Mouse (Mus musculus) heart, embryonic 10.5 days (tissue): ENCODE data around the gene 9530068E07Rik. TPM values are rescaled to one million over a fixed set of nuclear protein-coding genes. Genes with fewer than 3 reads are reported as not detected.
"Not testable (repeated sequence)": the region's sequence is repeated elsewhere in the genome, so short reads cannot be mapped to it uniquely, and the experiment has no call there.

Experiments
- DNase-seq: peaks from one replicate; pipeline ENCODE4 v3.0.0-alpha.2; 2017; ENCODE audit warnings: low spot score
- H3K27ac ChIP-seq: fragments of 300-500 bp; sonication (generic); 2 replicates; pipeline ENCODE4 v1.5.1; 2016; ENCODE audit warnings: mild to moderate bottlenecking
- H3K27me3 ChIP-seq: fragments of 300-500 bp; sonication (generic); 2 replicates; pipeline ENCODE4 v1.6.1; 2016; ENCODE audit warnings: mild to moderate bottlenecking; ENCODE audit not compliant: poor library complexity, insufficient read depth, severe bottlenecking
- H3K36me3 ChIP-seq: fragments of 300-500 bp; sonication (generic); 2 replicates; pipeline ENCODE4 v1.6.1; 2016; ENCODE audit warnings: mild to moderate bottlenecking, moderate library complexity
- H3K4me1 ChIP-seq: fragments of 300-500 bp; sonication (generic); 2 replicates; pipeline ENCODE4 v1.6.1; 2016; ENCODE audit warnings: mild to moderate bottlenecking
- H3K4me3 ChIP-seq: fragments of 300-500 bp; sonication (generic); 2 replicates; pipeline ENCODE4 v1.5.1; 2016; ENCODE audit warnings: mild to moderate bottlenecking, moderate library complexity
- H3K9me3 ChIP-seq: fragments of 300-500 bp; sonication (generic); 2 replicates; pipeline ENCODE4 v1.6.1; 2016; ENCODE audit warnings: mild to moderate bottlenecking, moderate library complexity
- WGBS: fragments of 180-500 bp; shearing (Covaris S2); methylation state at CpG from one replicate; pipeline ENCODE4 v1.1.7; 2016; 5-methylcytosine and 5-hydroxymethylcytosine counted together
- polyA plus RNA-seq: library from polyadenylated mRNA; unstranded; fragments of >200 nt; fragmentation: Nextera tagmentation; extraction: Ambion mirVana; gene quantifications from 2 replicates; pipeline ENCODE4 v1.2.1, GENCODE M21; 2016

9530068E07Rik gene
- 201 and 225 TPM in 2 replicates for polyA plus RNA-seq

DNA sequence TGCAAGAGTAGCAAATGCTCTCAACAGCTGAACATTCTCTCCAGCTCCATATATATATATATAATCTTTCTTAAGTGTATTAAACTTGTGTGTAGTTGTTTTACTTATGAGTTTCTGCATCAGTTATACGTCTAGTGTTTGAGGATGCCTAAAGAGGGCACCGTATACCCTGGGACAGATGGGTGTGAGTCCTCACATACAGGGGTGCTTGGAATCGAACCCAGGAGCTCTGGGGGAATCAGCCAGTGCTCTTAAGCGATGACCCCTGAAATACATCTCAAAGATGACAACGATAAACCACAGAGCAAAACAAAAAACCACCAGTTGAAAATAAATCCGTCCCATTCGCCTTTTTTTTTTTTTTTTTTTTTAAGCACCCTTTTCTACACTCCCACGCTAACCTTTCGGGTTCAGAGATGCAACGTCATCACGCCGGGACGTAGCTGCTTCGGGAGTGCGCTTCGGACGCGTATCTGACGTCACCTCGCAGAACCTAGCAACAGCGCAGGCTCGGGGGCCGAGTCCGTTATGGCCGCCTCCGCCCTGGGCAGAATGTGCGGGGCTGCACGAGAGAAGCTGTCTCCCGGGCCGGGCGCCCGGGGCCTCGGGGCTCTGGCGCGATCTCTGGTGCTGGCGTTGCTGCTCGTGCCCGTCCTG lies at the start of gene 9530068E07Rik:
TSS of gene 9530068E07Rik (plus strand) at position 489 of the 657 bp plus-strand sequence.
- H3K27me3 ChIP-seq, result no peaks in the 10 kb centered on the region
- peak within 1 kb of the TSS; percentile 99 for H3K27ac ChIP-seq
- 2% methylated on average over 38 of the region's 38 CpGs for WGBS
- peaks cover 23% of the 10 kb centered on the region for H3K4me1 ChIP-seq
- H3K36me3 ChIP-seq, result peaks cover 12% of the 10 kb centered on the region
- peak; percentile 97 for DNase-seq
- H3K4me3 ChIP-seq, result peak within 1 kb of the TSS; percentile 99
- H3K9me3 ChIP-seq, result no peaks in the 10 kb centered on the region

GRCm38 (mm10) chr11:52346635-52347005 lies 49.6 kb upstream of the 9530068E07Rik start:
- 3% methylated on average over 12 of the region's 12 CpGs for WGBS
- H3K27me3 ChIP-seq, result no peaks in the 10 kb centered on the region
- H3K36me3 ChIP-seq, result no peaks in the 10 kb centered on the region
- H3K4me1 ChIP-seq, result peaks cover 25% of the 10 kb centered on the region
- H3K4me3 ChIP-seq, result peak overlapping the region; percentile 52
- no peaks in the 10 kb centered on the region for H3K9me3 ChIP-seq
- H3K27ac ChIP-seq, result peak overlapping the region; percentile 79
- DNase-seq, result peak; percentile 89

- no peak for DNase-seq
- Histone ChIP-seq H3K27ac (no peak overlapping the region), H3K4me3 (no peak overlapping the region), H3K36me3 (no peaks in the 10 kb centered on the region), H3K4me1 (peaks cover 29% of the 10 kb centered on the region), H3K9me3 (no peaks in the 10 kb centered on the region), H3K27me3 (no peaks in the 10 kb centered on the region)
- WGBS, result 83% methylated on average over 4 of the region's 4 CpGs
These were observed 48.1 kb upstream of the 9530068E07Rik start for GRCm38 (mm10) chr11:52348156-52348555.

DNA sequence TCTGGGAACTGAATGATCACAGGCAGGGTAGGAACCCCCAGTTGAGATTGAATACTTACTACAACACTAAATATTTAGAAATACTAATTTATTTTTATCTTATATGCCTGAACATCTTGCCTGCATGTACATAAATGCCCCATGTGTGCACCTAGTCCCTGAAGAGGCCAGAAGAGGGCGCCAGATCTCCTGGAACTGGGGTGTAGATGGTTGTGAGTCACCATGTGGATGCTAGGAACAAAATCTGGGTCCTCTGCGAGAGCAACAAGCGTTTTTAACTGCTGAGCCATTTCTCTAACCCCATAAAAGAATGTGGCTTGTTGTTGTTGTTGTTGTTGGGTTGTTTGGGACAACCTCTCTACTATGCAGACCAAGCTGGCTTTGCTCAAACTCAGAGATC lies 47.5 kb upstream of the 9530068E07Rik start:
- WGBS, result 62% methylated on average over 3 of the region's 3 CpGs

GRCm38 (mm10) chr11:52350924-52351323 lies 45.3 kb upstream of the 9530068E07Rik start:
- no peaks in the 10 kb centered on the region for H3K9me3 ChIP-seq
- H3K27me3 ChIP-seq, result no peaks in the 10 kb centered on the region
- no peak overlapping the region for H3K4me3 ChIP-seq
- H3K36me3 ChIP-seq, result no peaks in the 10 kb centered on the region
- WGBS, result under 1% methylated on average over 9 of the region's 9 CpGs
- H3K27ac ChIP-seq, result peak overlapping the region; percentile 6; the same call in 1 of the 2 replicates
- H3K4me1 ChIP-seq, result peaks cover 25% of the 10 kb centered on the region
- peak; percentile 85 for DNase-seq

More for the DNA sequence above, 47.5 kb upstream of the 9530068E07Rik start:
- Histone ChIP-seq H3K4me1 (peaks cover 29% of the 10 kb centered on the region), H3K27me3 (no peaks in the 10 kb centered on the region), H3K36me3 (no peaks in the 10 kb centered on the region), H3K9me3 (no peaks in the 10 kb centered on the region), H3K27ac (no peak overlapping the region), H3K4me3 (no peak overlapping the region)
- DNase-seq, result no peak

GRCm38 (mm10) chr11:52352271-52352670 lies 44.0 kb upstream of the 9530068E07Rik start:
- H3K27ac ChIP-seq, result no peak overlapping the region
- DNase-seq, result no peak
- H3K36me3 ChIP-seq, result no peaks in the 10 kb centered on the region
- H3K27me3 ChIP-seq, result no peaks in the 10 kb centered on the region
- 90% methylated on average over 3 of the region's 3 CpGs for WGBS
- peaks cover 18% of the 10 kb centered on the region for H3K4me1 ChIP-seq
- no peak overlapping the region for H3K4me3 ChIP-seq
- H3K9me3 ChIP-seq, result no peaks in the 10 kb centered on the region

GRCm38 (mm10) chr11:52354644-52355043 lies 41.6 kb upstream of the 9530068E07Rik start:
- WGBS, result 78% methylated on average over 5 of the region's 5 CpGs
- no peak for DNase-seq

GRCm38 (mm10) chr11:52355601-52356000 lies 40.6 kb upstream of the 9530068E07Rik start:
- Histone ChIP-seq H3K27ac (no peak overlapping the region), H3K36me3 (no peaks in the 10 kb centered on the region)
- 72% methylated on average over 1 of the region's 1 CpGs for WGBS

More at GRCm38 (mm10) chr11:52354644-52355043, 41.6 kb upstream of the 9530068E07Rik start:
- Histone ChIP-seq H3K9me3 (no peaks in the 10 kb centered on the region), H3K4me1 (peaks cover 19% of the 10 kb centered on the region), H3K36me3 (no peaks in the 10 kb centered on the region), H3K27ac (no peak overlapping the region), H3K4me3 (no peak overlapping the region), H3K27me3 (no peaks in the 10 kb centered on the region)

DNA sequence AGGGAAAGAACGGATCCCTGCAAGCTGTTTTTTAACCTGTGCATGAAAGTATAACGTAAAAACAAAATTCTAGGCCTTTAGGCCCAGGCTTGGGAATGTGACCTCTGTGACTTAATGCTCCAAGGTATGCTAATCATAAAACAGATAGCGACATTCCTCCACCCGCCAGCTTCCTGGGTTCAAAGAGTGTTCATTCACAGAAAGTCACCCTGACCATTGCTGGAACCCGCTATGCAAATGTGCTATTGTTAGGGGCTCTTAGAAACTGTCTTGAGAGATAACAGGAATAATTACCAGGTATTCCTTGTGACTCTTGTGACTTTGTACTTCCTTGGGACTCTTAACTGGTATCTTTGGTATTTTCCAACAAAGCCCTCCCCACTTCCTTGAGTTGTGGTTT lies 39.1 kb upstream of the 9530068E07Rik start:
- WGBS, result 89% methylated on average over 5 of the region's 5 CpGs
- not testable (repeated sequence) for H3K9me3 ChIP-seq

More at GRCm38 (mm10) chr11:52355601-52356000, 40.6 kb upstream of the 9530068E07Rik start:
- H3K9me3 ChIP-seq, result no peaks in the 10 kb centered on the region
- H3K4me3 ChIP-seq, result no peak overlapping the region
- DNase-seq, result no peak
- H3K27me3 ChIP-seq, result no peaks in the 10 kb centered on the region
- H3K4me1 ChIP-seq, result peaks cover 26% of the 10 kb centered on the region

DNA sequence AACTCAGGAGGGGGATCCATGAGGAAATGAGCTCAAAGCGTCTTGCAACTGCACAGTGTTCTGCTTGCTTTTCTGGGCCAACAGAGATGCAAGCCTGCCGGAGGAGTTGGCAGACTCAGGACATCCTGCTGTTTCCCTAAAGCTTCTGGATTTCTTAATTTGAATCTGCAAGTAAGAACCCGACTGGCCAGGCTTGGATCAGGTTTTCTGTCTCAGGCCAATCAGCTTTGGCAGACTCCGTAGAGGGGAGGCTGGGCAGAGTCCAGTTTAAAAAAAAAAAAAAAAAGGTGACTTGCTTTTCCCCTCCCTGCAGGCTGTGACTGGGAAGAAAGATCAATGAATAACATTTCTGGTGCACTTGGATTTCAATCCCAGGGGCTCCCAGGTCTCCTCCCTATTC lies 37.7 kb upstream of the 9530068E07Rik start:
- Histone ChIP-seq H3K4me1 (peaks cover 24% of the 10 kb centered on the region), H3K4me3 (no peak overlapping the region), H3K9me3 (no peaks in the 10 kb centered on the region), H3K27me3 (no peaks in the 10 kb centered on the region), H3K36me3 (peaks cover 4% of the 10 kb centered on the region; the same call in 1 of the 2 replicates), H3K27ac (no peak overlapping the region)
- WGBS, result 46% methylated on average over 4 of the region's 4 CpGs
- no peak for DNase-seq

More for the DNA sequence above, 39.1 kb upstream of the 9530068E07Rik start:
- H3K36me3 ChIP-seq, DNase-seq, H3K27ac ChIP-seq, H3K4me3 ChIP-seq, H3K27me3 ChIP-seq: not testable (repeated sequence)
- peaks cover 13% of the 10 kb centered on the region for H3K4me1 ChIP-seq

GRCm38 (mm10) chr11:52359686-52360470 lies 36.4 kb upstream of the 9530068E07Rik start:
- peak; percentile 81 for DNase-seq
- peak overlapping the region; percentile 98 for H3K4me3 ChIP-seq
- H3K27ac ChIP-seq, result peak overlapping the region; percentile 99
- no peaks in the 10 kb centered on the region for H3K27me3 ChIP-seq
- WGBS, result 9% methylated on average over 22 of the region's 22 CpGs
- no peaks in the 10 kb centered on the region for H3K9me3 ChIP-seq
- H3K36me3 ChIP-seq, result peaks cover 4% of the 10 kb centered on the region; the same call in 1 of the 2 replicates
- H3K4me1 ChIP-seq, result peaks cover 38% of the 10 kb centered on the region

- peak within 1 kb of the TSS; percentile 98 for H3K4me3 ChIP-seq
- peak within 1 kb of the TSS; percentile 99 for H3K27ac ChIP-seq
- WGBS, result under 1% methylated on average over 84 of the region's 84 CpGs
- H3K36me3 ChIP-seq, result peaks cover 4% of the 10 kb centered on the region; the same call in 1 of the 2 replicates
- no peaks in the 10 kb centered on the region for H3K9me3 ChIP-seq
- peak; percentile 95 for DNase-seq
- no peaks in the 10 kb centered on the region for H3K27me3 ChIP-seq
- peaks cover 46% of the 10 kb centered on the region for H3K4me1 ChIP-seq
These were observed 35.6 kb upstream of the 9530068E07Rik start, which contains the start of gene Vdac1 for GRCm38 (mm10) chr11:52360471-52361277. Gene Vdac1 (plus strand): TSS chr11:52360860.
